Mouse (Mus musculus) liver, embryonic 12.5 days (tissue): ENCODE results near the gene Meox2. TPM values are rescaled to one million over a fixed set of nuclear protein-coding genes. Genes with fewer than 3 reads are reported as not detected.
A peak's percentile ranks its signal among the peaks of the same experiment; 100 is the strongest.
"Not testable (repeated sequence)": the region's sequence is repeated elsewhere in the genome, so short reads cannot be mapped to it uniquely, and the experiment has no call there.

Experiments
- ATAC-seq: fragments of 200-750 bp; cut with Nextera tagmentation; 2 replicates; pipeline ENCODE4 v1.8.0; 2017; ENCODE audit warnings: moderate number of reproducible peaks, mild to moderate bottlenecking, moderate library complexity
- H3K27ac ChIP-seq: fragments of 300-500 bp; sonication (generic); 2 replicates; pipeline ENCODE4 v1.5.1; 2016; ENCODE audit warnings: mild to moderate bottlenecking
- H3K27me3 ChIP-seq: fragments of 300-500 bp; sonication (generic); replicated peaks from 2 replicates; pipeline ENCODE4 v1.6.1; 2016; ENCODE audit warnings: mild to moderate bottlenecking, moderate library complexity
- H3K36me3 ChIP-seq: fragments of 300-500 bp; sonication (generic); 2 replicates; pipeline ENCODE4 v1.6.1; 2016; ENCODE audit warnings: mild to moderate bottlenecking, moderate library complexity
- H3K4me1 ChIP-seq: fragments of 300-500 bp; sonication (generic); 2 replicates; pipeline ENCODE4 v1.6.1; 2016
- H3K4me2 ChIP-seq: fragments of 300-500 bp; sonication (generic); 2 replicates; pipeline ENCODE4 v1.6.1; 2016; ENCODE audit warnings: mild to moderate bottlenecking, moderate library complexity
- H3K4me3 ChIP-seq: fragments of 300-500 bp; sonication (generic); 2 replicates; pipeline ENCODE4 v1.5.1; 2016; ENCODE audit warnings: mild to moderate bottlenecking, moderate library complexity
- H3K9ac ChIP-seq: fragments of 300-500 bp; sonication (generic); 2 replicates; pipeline ENCODE4 v1.6.1; 2016; ENCODE audit warnings: mild to moderate bottlenecking, moderate library complexity
- H3K9me3 ChIP-seq: fragments of 300-500 bp; sonication (generic); replicated peaks from 2 replicates; pipeline ENCODE4 v1.6.1; 2016; ENCODE audit warnings: mild to moderate bottlenecking, moderate library complexity
- WGBS: fragments of 180-500 bp; shearing (Covaris S2); methylation state at CpG from one replicate; pipeline ENCODE4 v1.1.7; 2016; ENCODE audit not compliant: insufficient replicate concordance; 5-methylcytosine and 5-hydroxymethylcytosine counted together
- polyA plus RNA-seq: library from polyadenylated mRNA; unstranded; fragments of >200 nt; fragmentation: Nextera tagmentation; extraction: Ambion mirVana; gene quantifications from 2 replicates; pipeline ENCODE4 v1.2.1, GENCODE M21; 2016

Meox2 gene
- 0.41 and 0.61 TPM in 2 replicates for polyA plus RNA-seq

DNA sequence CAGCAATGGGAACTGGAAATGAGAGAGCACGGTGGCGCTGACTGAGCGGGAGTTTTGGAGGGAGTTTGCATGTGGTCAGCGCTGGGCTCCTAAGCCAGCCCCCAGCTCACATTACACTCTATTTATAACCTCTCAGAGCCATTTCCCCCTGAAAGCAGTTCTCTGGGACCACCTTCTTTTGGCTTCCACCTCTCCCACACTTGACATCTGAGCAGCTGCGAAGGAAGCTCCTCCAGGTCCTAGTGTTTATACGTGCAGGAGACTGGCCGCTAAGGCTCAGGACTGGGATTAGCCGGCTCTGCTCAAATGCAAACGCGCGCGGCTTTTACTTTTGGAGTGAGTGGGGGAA, at the start of gene Meox2:
Gene Meox2, plus strand, starts transcription at position 151 of the 349 bp plus-strand sequence.
- peak within 1 kb of the TSS; percentile 36 for H3K4me3 ChIP-seq
- no peak for ATAC-seq
- peak within 1 kb of the TSS; percentile 60 for H3K4me2 ChIP-seq
- no peaks in the 10 kb centered on the region for H3K4me1 ChIP-seq
- H3K9me3 ChIP-seq: no peaks in the 10 kb centered on the region
- WGBS: 1% methylated on average over 12 of the region's 12 CpGs
- no peak within 1 kb of the TSS for H3K9ac ChIP-seq
- no peaks in the 10 kb centered on the region for H3K36me3 ChIP-seq
- peaks cover 39% of the 10 kb centered on the region for H3K27me3 ChIP-seq
- no peak within 1 kb of the TSS for H3K27ac ChIP-seq

DNA sequence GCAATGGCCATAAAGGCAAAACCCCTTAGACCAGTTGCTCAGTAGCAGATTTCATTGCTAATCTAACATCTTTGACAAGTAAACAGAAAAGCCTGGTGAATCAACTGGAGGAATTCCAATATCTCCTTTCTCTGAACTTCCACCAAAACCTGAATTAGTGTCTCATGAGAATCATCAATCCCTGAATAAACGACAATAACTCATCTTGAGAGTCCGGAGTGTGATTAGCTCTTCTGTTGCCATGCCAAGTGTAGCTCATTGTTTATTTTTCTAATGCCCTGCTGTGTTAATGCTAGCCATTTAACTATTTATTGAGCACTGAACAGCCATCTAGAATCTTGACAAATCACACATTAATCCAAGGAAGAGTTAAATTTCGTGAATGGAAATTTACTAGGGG, 35.7 kb upstream of the Meox2 start:
- Histone ChIP-seq H3K4me3 (no peak overlapping the region), H3K4me1 (no peaks in the 10 kb centered on the region), H3K9ac (no peak overlapping the region), H3K4me2 (no peak overlapping the region), H3K27me3 (no peaks in the 10 kb centered on the region), H3K9me3 (no peaks in the 10 kb centered on the region), H3K27ac (no peak overlapping the region), H3K36me3 (no peaks in the 10 kb centered on the region)
- no peak for ATAC-seq
- WGBS: 43% methylated on average over 3 of the region's 3 CpGs

GRCm38 (mm10) chr12:37077308-37077707, 31.0 kb upstream of the Meox2 start:
- Histone ChIP-seq H3K9me3 (no peaks in the 10 kb centered on the region), H3K27ac (no peak overlapping the region), H3K4me2 (no peak overlapping the region), H3K27me3 (no peaks in the 10 kb centered on the region), H3K4me1 (no peaks in the 10 kb centered on the region), H3K4me3 (no peak overlapping the region), H3K9ac (no peak overlapping the region), H3K36me3 (no peaks in the 10 kb centered on the region)
- 50% methylated on average over 1 of the region's 1 CpGs for WGBS
- ATAC-seq: no peak

- not testable (repeated sequence) for ATAC-seq
These were observed 28.3 kb upstream of the Meox2 start for GRCm38 (mm10) chr12:37080005-37080404.

DNA sequence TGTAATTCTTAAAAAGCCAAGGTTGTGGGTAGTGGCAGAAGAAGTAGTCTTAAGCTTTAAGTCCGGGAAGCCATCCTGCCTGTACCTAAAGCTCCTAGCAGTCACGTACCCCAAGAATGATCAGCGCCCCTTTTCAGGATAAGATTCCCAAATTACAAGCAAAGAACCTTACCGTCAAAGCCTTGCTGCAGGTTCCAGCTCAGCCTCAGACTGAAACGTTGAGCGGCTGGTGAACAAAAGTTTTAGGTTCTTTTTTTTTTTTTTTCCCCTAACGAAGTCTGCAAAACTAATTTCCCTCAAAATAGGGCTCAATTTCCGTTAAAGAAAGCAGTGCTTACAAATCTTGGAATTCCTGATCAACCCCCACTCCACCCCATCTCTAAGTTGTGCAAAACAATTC, 1.8 kb upstream of the Meox2 start:
- Histone ChIP-seq H3K4me1 (no peaks in the 10 kb centered on the region), H3K27ac (no peak overlapping the region), H3K27me3 (peaks cover 39% of the 10 kb centered on the region), H3K4me3 (no peak overlapping the region), H3K9ac (no peak overlapping the region), H3K4me2 (no peak overlapping the region), H3K36me3 (no peaks in the 10 kb centered on the region), H3K9me3 (no peaks in the 10 kb centered on the region)
- no peak for ATAC-seq
- WGBS: 40% methylated on average over 8 of the region's 8 CpGs

More at GRCm38 (mm10) chr12:37080005-37080404, 28.3 kb upstream of the Meox2 start:
- not testable (repeated sequence) for H3K9ac ChIP-seq, H3K36me3 ChIP-seq, H3K4me1 ChIP-seq, H3K27me3 ChIP-seq, H3K4me3 ChIP-seq, H3K27ac ChIP-seq, H3K4me2 ChIP-seq, H3K9me3 ChIP-seq
- WGBS: 40% methylated on average over 5 of the region's 5 CpGs

- Histone ChIP-seq H3K4me3 (no peak overlapping the region), H3K4me2 (no peak overlapping the region), H3K9me3 (no peaks in the 10 kb centered on the region), H3K27ac (no peak overlapping the region), H3K27me3 (peaks cover 39% of the 10 kb centered on the region), H3K36me3 (no peaks in the 10 kb centered on the region), H3K9ac (no peak overlapping the region), H3K4me1 (no peaks in the 10 kb centered on the region)
- no peak for ATAC-seq
- 25% methylated on average over 2 of the region's 2 CpGs for WGBS
These were observed 1.2 kb upstream of the Meox2 start for GRCm38 (mm10) chr12:37107150-37107549.

DNA sequence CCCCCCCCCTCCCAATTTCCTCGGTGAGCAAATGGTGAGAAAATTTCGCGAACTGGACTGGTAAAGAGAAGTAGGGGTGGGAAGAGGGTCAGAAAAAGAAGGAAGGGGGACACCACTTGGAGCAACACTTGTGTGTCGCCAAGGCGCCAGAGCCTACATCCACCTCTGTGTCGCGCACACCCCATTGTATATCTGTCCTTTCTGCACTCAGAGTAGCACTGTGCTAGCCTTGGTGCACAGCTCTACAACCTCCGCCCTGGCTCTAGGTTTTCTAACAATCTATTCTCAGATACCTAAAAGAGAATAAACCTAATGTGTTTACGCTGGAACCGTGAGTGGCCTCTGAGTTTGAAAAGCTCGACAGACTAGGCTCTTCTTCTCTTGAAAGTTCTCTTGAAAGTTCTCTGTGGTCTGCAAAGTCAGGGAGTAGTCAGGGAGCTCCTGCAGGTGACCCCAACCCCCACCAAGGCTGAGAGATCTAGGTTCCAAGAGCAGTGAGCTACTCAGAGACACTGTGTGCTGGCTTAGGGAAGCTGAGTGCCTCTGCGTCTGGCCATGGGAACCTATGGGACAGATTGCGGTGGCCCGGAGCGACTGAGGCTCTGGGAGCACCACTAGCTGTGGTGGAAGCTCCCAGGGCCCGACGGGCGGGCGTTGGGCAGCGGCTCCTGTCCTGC, 489 bp upstream of the Meox2 start:
- H3K9ac ChIP-seq: no peak overlapping the region
- H3K36me3 ChIP-seq: no peaks in the 10 kb centered on the region
- H3K4me3 ChIP-seq: peak overlapping the region; percentile 36; the same call in 1 of the 2 replicates
- no peaks in the 10 kb centered on the region for H3K4me1 ChIP-seq
- ATAC-seq: no peak
- H3K9me3 ChIP-seq: no peaks in the 10 kb centered on the region
- no peak overlapping the region for H3K27ac ChIP-seq
- WGBS: 14% methylated on average over 20 of the region's 20 CpGs
- peaks cover 39% of the 10 kb centered on the region for H3K27me3 ChIP-seq
- peak overlapping the region; percentile 60 for H3K4me2 ChIP-seq

GRCm38 (mm10) chr12:37108819-37109473, 606 bp downstream of the Meox2 start:
- Histone ChIP-seq H3K4me2 (peak overlapping the region; percentile 60), H3K9me3 (no peaks in the 10 kb centered on the region), H3K27me3 (peaks cover 39% of the 10 kb centered on the region), H3K9ac (no peak overlapping the region), H3K27ac (no peak overlapping the region), H3K4me3 (peak overlapping the region; percentile 36), H3K36me3 (no peaks in the 10 kb centered on the region), H3K4me1 (no peaks in the 10 kb centered on the region)
- ATAC-seq: 0 out of 2 replicates have a peak, but pooled peaks have one; percentile 15
- 2% methylated on average over 29 of the region's 29 CpGs for WGBS

GRCm38 (mm10) chr12:37109474-37110012, 1.2 kb downstream of the Meox2 start:
- H3K36me3 ChIP-seq: no peaks in the 10 kb centered on the region
- H3K9me3 ChIP-seq: no peaks in the 10 kb centered on the region
- peak overlapping the region; percentile 60 for H3K4me2 ChIP-seq
- no peak overlapping the region for H3K9ac ChIP-seq
- H3K27me3 ChIP-seq: peaks cover 39% of the 10 kb centered on the region
- no peaks in the 10 kb centered on the region for H3K4me1 ChIP-seq
- H3K4me3 ChIP-seq: peak overlapping the region; percentile 36
- no peak for ATAC-seq
- H3K27ac ChIP-seq: no peak overlapping the region
- WGBS: 10% methylated on average over 18 of the region's 18 CpGs

DNA sequence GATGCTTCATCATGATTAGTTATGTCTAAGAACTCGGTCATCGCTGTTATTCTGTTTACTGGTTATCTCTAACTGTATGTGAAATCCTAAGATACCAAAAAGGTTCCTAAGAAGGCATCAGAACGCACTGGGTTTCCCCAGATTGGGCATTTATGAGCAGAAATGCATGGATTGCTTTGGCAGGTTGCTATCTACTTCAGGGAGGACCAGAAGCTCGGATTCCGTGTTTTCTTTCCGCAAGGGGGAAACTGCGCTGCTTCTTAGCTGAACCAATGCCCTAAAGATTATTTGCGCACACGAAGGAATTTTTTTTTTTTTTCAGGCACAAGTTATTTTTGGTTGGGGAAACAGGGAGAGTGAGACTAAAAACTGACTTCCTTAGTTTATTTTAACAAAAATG, 2.6 kb downstream of the Meox2 start:
- Histone ChIP-seq H3K9me3 (no peaks in the 10 kb centered on the region), H3K4me2 (no peak overlapping the region), H3K27me3 (peaks cover 39% of the 10 kb centered on the region), H3K27ac (no peak overlapping the region), H3K36me3 (no peaks in the 10 kb centered on the region), H3K4me1 (no peaks in the 10 kb centered on the region), H3K4me3 (no peak overlapping the region), H3K9ac (no peak overlapping the region)
- no peak for ATAC-seq
- WGBS: 58% methylated on average over 9 of the region's 9 CpGs

DNA sequence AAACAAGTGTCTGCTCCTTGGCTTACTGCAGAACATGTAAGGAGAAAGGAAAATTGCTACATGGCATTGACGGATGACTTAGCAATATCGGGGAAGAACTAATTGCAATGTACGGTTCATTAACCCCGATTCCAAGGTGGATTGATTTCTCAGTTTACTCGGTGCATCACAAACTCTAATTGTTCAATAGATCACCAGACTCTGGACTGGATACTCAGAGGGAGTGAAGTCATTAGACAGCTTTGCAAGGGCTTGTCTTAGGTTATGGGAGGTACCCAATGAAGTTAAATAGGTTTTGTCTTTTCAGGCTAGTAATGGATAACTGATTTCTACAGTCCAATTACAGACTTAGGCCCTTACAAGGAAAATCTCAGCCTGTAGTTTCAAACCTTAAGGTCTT, 10.9 kb downstream of the Meox2 start:
- Histone ChIP-seq H3K4me2 (no peak overlapping the region), H3K36me3 (no peaks in the 10 kb centered on the region), H3K9me3 (no peaks in the 10 kb centered on the region), H3K4me1 (no peaks in the 10 kb centered on the region), H3K27ac (no peak overlapping the region), H3K27me3 (no peaks in the 10 kb centered on the region), H3K9ac (no peak overlapping the region), H3K4me3 (no peak overlapping the region)
- WGBS: 76% methylated on average over 5 of the region's 5 CpGs
- no peak for ATAC-seq

DNA sequence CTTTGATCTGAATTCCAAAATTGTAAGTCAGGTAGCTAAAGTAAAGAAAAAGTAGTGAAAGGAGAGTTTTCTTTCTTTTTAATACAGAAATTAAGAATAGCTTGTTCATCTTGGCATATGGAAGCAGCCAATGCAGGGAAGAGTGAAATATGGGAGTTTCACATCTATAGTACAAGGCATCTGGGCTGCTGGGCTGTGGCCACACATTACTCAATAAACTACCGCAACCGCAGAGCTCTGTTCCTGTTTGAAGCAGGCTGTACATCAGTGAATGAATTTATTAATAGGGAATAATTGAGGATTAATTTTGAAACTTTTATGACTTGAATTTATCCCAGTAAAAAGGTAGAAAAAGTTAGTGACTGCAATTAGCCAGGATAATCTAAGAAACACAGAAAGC, 15.4 kb downstream of the Meox2 start:
- ATAC-seq: no peak
- H3K9me3 ChIP-seq: no peaks in the 10 kb centered on the region
- H3K27me3 ChIP-seq: no peaks in the 10 kb centered on the region
- H3K4me1 ChIP-seq: no peaks in the 10 kb centered on the region
- H3K27ac ChIP-seq: no peak overlapping the region
- no peaks in the 10 kb centered on the region for H3K36me3 ChIP-seq
- H3K4me2 ChIP-seq: no peak overlapping the region
- H3K9ac ChIP-seq: no peak overlapping the region
- H3K4me3 ChIP-seq: no peak overlapping the region
- WGBS: 65% methylated on average over 2 of the region's 2 CpGs
